Mouse (Mus musculus): Measurements from ENCODE around the gene Ppp1r14b.
A peak's percentile ranks its signal among the peaks of the same experiment; 100 is the strongest.

- TF ChIP-seq POLR2A (IDR thresholded peaks at IDR 0.05; ENCODE audit: borderline replicate concordance, extremely low read depth, low read depth, low read length) (peak; percentile 85; the same call in 1 of the 2 replicates), CTCF (IDR thresholded peaks at IDR 0.05; ENCODE audit: insufficient read depth, low read length) (no peak)
These were observed 24.1 kb upstream of the Ppp1r14b start for GRCm38 (mm10) chr19:6950613-6951153.
